Mouse (Mus musculus) CH12.LX (cell line): ENCODE data around the gene Ifi206. TPM values are rescaled to one million over a fixed set of nuclear protein-coding genes. Genes with fewer than 3 reads are reported as not detected.

ENCODE experiments used
- DNase-seq: peaks from one replicate; pipeline ENCODE4 v3.0.0-alpha.2; 2013; ENCODE audit errors: extremely low read depth
- H3K27ac ChIP-seq: 2 replicates; pipeline ENCODE4 v1.5.1; 2012; ENCODE audit warnings: low read depth, mild to moderate bottlenecking, control low read depth, moderate library complexity; ENCODE audit not compliant: insufficient read depth
- H3K27me3 ChIP-seq: replicated peaks from 2 replicates; pipeline ENCODE3; 2012; ENCODE audit warnings: inconsistent platforms
- H3K36me3 ChIP-seq, 2 experiments: replicated peaks in 1 of 2; 2 replicates each; pipeline versions ENCODE3 to v1.6.1; 2012; ENCODE audit warnings: inconsistent platforms in 1 of 2, low read length in 1 of 2, mild to moderate bottlenecking in 1 of 2, mixed read lengths in 1 of 2, moderate library complexity in 1 of 2; ENCODE audit not compliant: control insufficient read depth in 1 of 2, insufficient read depth in 1 of 2
- H3K4me1 ChIP-seq, 2 experiments: 2 replicates each; pipeline ENCODE4 v1.6.1; 2012; ENCODE audit warnings: inconsistent platforms in 1 of 2, moderate library complexity in 1 of 2; ENCODE audit not compliant: insufficient read depth in 2 of 2, control insufficient read depth in 1 of 2
- H3K4me2 ChIP-seq: 2 replicates; pipeline ENCODE4 v1.6.1; 2012; ENCODE audit warnings: low read depth, mild to moderate bottlenecking, control low read depth; ENCODE audit not compliant: poor library complexity, insufficient read depth, severe bottlenecking
- H3K4me3 ChIP-seq, 3 experiments: fragments of 150-350 bp in 1 of 3; sonication (generic) in 1 of 3; replicated peaks in 1 of 3; 2 replicates each; pipeline versions ENCODE3 to v1.5.1; 2011 to 2012; ENCODE audit warnings: low read depth in 2 of 3, low read length in 2 of 3, mild to moderate bottlenecking in 2 of 3, moderate library complexity in 2 of 3, control low read depth in 1 of 3, improper control_type of control experiment in 1 of 3, inconsistent platforms in 1 of 3, mixed read lengths in 1 of 3; ENCODE audit not compliant: poor library complexity in 1 of 3
- H3K79me2 ChIP-seq: replicated peaks from 2 replicates; pipeline ENCODE4 v1.6.1; 2012; ENCODE audit warnings: mild to moderate bottlenecking, moderate library complexity; ENCODE audit not compliant: control insufficient read depth, poor library complexity, insufficient read depth, severe bottlenecking; ENCODE audit errors: extremely low read depth
- H3K9ac ChIP-seq: 2 replicates; pipeline ENCODE4 v1.6.1; 2012; ENCODE audit warnings: low read depth, mild to moderate bottlenecking, control low read depth, moderate library complexity; ENCODE audit not compliant: insufficient read depth
- H3K9me3 ChIP-seq: replicated peaks from 2 replicates; pipeline ENCODE3; 2012; ENCODE audit warnings: low read length, inconsistent platforms, mixed read lengths
- BHLHE40 ChIP-seq: IDR thresholded peaks from 2 replicates; pipeline ENCODE4 v1.6.1; 2011; ENCODE audit warnings: mild to moderate bottlenecking, low read depth, low read length, improper control_type of control experiment
- CHD1 ChIP-seq: IDR thresholded peaks from 2 replicates; pipeline ENCODE4 v1.6.1; 2012; ENCODE audit warnings: low read depth, low read length, improper control_type of control experiment, inconsistent platforms
- CTCF ChIP-seq, 2 experiments: IDR thresholded peaks in 1 of 2; conservative IDR thresholded peaks in 1 of 2; 2 replicates each; pipeline ENCODE4 v1.5.1; 2011 to 2012; ENCODE audit warnings: low read depth in 2 of 2, low read length in 2 of 2, improper control_type of control experiment in 1 of 2, inconsistent platforms in 1 of 2, mild to moderate bottlenecking in 1 of 2, moderate library complexity in 1 of 2
- ELF1 ChIP-seq: IDR thresholded peaks from 2 replicates; pipeline ENCODE4 v1.6.1; 2014; ENCODE audit warnings: low read depth, mild to moderate bottlenecking, inconsistent platforms, low read length, improper control_type of control experiment
- EP300 ChIP-seq: IDR thresholded peaks from 2 replicates; pipeline ENCODE4 v1.6.1; 2011; ENCODE audit warnings: low read length, improper control_type of control experiment
- ETS1 ChIP-seq: conservative IDR thresholded peaks from 2 replicates; pipeline ENCODE4 v1.6.1; 2012; ENCODE audit warnings: low read depth, mild to moderate bottlenecking, inconsistent platforms, low read length, improper control_type of control experiment, moderate library complexity
- GABPA ChIP-seq: IDR thresholded peaks from 2 replicates; pipeline ENCODE4 v1.6.1; 2012; ENCODE audit warnings: low read depth, low read length, improper control_type of control experiment, inconsistent platforms; ENCODE audit not compliant: insufficient replicate concordance
- IRF4 ChIP-seq: IDR thresholded peaks from 2 replicates; pipeline ENCODE4 v1.6.1; 2014; ENCODE audit warnings: low read depth, mild to moderate bottlenecking, inconsistent platforms, low read length, improper control_type of control experiment
- JUN ChIP-seq: IDR thresholded peaks from 2 replicates; pipeline ENCODE4 v1.6.1; 2011; ENCODE audit warnings: low read depth, mild to moderate bottlenecking, low read length, improper control_type of control experiment, moderate library complexity; ENCODE audit not compliant: insufficient read depth
- JUND ChIP-seq: conservative IDR thresholded peaks from 2 replicates; pipeline ENCODE4 v1.6.1; 2011; ENCODE audit warnings: low read depth, low read length, improper control_type of control experiment
- MAX ChIP-seq: IDR thresholded peaks from 2 replicates; pipeline ENCODE4 v1.6.1; 2011; ENCODE audit warnings: low read length, improper control_type of control experiment
- MAZ ChIP-seq: IDR thresholded peaks from 2 replicates; pipeline ENCODE4 v1.6.1; 2012; ENCODE audit warnings: low read depth, mild to moderate bottlenecking, inconsistent platforms, low read length, improper control_type of control experiment, moderate library complexity
- MEF2A ChIP-seq: IDR thresholded peaks from 2 replicates; pipeline ENCODE4 v1.6.1; 2014; ENCODE audit warnings: low read depth, mild to moderate bottlenecking, inconsistent platforms, low read length, improper control_type of control experiment, borderline replicate concordance
- MXI1 ChIP-seq: IDR thresholded peaks from 2 replicates; pipeline ENCODE4 v1.6.1; 2011; ENCODE audit warnings: mild to moderate bottlenecking, low read depth, low read length, improper control_type of control experiment
- MYC ChIP-seq: IDR thresholded peaks from 2 replicates; pipeline ENCODE4 v1.6.1; 2011; ENCODE audit warnings: low read depth, mild to moderate bottlenecking, improper control_type of control experiment, low read length
- NELFE ChIP-seq: IDR thresholded peaks from 2 replicates; pipeline ENCODE4 v1.6.1; 2011; ENCODE audit warnings: low read depth, low read length, improper control_type of control experiment
- NRF1 ChIP-seq: IDR thresholded peaks from 2 replicates; pipeline ENCODE4 v1.6.1; 2014; ENCODE audit warnings: low read depth, mild to moderate bottlenecking, inconsistent platforms, low read length, improper control_type of control experiment, moderate library complexity
- RAD21 ChIP-seq: IDR thresholded peaks from 2 replicates; pipeline ENCODE4 v1.6.1; 2011; ENCODE audit warnings: low read depth, mild to moderate bottlenecking, low read length, improper control_type of control experiment, moderate library complexity
- SIN3A ChIP-seq: IDR thresholded peaks from 2 replicates; pipeline ENCODE4 v1.6.1; 2012; ENCODE audit warnings: low read length, improper control_type of control experiment, inconsistent platforms
- SMC3 ChIP-seq: IDR thresholded peaks from 2 replicates; pipeline ENCODE4 v1.6.1; 2011; ENCODE audit warnings: low read depth, low read length, improper control_type of control experiment
- USF1 ChIP-seq: IDR thresholded peaks from 2 replicates; pipeline ENCODE4 v1.6.1; 2014; ENCODE audit warnings: low read depth, mild to moderate bottlenecking, inconsistent platforms, low read length, improper control_type of control experiment
- dilution Hi-C: fragments of 300-500 bp; cut with MboI; formaldehyde crosslinking; loops from 2 replicates; pipeline ENCODE4 v1.14.3; 2020; ENCODE audit warnings: low sequenced_read_pairs; ENCODE audit not compliant: extremely low pct_unique_long_range_greater_than_20kb, extremely low pct_ligation_motif_present
- in situ Hi-C: fragments of 300-500 bp; cut with MboI; formaldehyde crosslinking; loops from 3 replicates; pipeline ENCODE4 v1.14.3; 2019; ENCODE audit warnings: low sequenced_read_pairs, low pct_ligation_motif_present, low pct_unique_long_range_greater_than_20kb, mixed read lengths
- polyA plus RNA-seq: library from polyadenylated mRNA; unstranded; fragments of >175 nt; gene quantifications from 2 replicates; pipeline ENCODE4 v1.2.1, GENCODE M21; 2012; ENCODE audit warnings: low read depth; ENCODE audit not compliant: insufficient read length
- total RNA-seq, 2 experiments: library from RNA; depleted of rRNA; stranded (reverse); fragments of 300-350 nt in 1 of 2; fragments of >200 nt in 1 of 2; gene quantifications; 2 replicates each; pipeline ENCODE4 v1.2.3; 2012 to 2014

The Ifi206 gene
- total and polyA plus RNA-seq, 3 experiments = 0.56 TPM; not detected in 2

DNA sequence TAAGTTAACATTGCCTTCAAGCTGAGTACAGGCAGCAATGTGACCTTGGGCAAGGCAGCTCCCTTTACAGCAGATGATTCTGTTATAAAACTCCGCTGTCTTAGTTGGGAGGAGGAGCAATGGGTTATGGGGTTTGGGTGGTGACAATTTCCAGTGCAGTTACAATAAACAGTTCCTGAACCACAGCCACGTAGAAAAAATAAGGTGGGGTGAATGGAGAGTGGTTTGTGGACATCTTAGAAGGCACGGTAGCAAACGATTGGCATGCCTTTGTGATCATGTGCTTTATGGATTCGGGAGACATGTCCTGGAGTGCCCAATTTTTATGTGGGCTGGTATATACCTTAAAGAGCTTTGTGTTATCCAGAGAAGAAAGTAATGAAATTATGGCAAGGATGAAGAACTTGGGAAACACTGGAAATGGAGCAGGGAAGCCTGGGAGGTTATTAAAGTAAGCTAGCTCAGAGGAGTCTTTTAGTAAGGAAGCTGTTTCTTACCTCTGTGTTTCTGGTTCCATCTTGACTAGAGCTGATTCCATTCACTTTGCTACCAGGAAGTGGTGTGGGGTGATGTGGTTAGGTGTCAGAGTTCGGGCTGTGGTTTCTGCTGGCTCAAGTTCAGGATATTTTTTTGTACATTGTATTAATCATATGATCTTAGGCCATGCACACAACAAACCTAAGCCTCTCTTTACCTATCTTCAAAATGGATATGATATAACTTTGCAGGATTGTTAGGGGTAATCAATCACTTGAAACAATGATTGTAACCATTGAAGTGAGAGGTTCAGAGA is 53.5 kb downstream of the Ifi206 start:
- in situ Hi-C loops (no loop called here), dilution Hi-C loops (no loop called here)
- Histone ChIP-seq H3K4me2 (peak overlapping the region; percentile 26; the same call in 1 of the 2 replicates), H3K79me2 (peaks cover 75% of the 10 kb centered on the region), H3K36me3 (peaks cover 17 to 48% of the 10 kb centered on the region in 2 experiments), H3K9ac (no peak overlapping the region), H3K9me3 (no peaks in the 10 kb centered on the region), H3K27me3 (no peaks in the 10 kb centered on the region), H3K27ac (no peak overlapping the region), H3K4me1 (peaks cover 26 to 78% of the 10 kb centered on the region in 2 experiments), H3K4me3 (no peak overlapping the region)
- peak; percentile 29; the same call in 1 of the 2 replicates for TF ChIP-seq ELF1
- TF ChIP-seq EP300 = peak; percentile 18; the same call in 1 of the 2 replicates
- TF ChIP-seq JUN = no peak
- DNase-seq = no peak

DNA sequence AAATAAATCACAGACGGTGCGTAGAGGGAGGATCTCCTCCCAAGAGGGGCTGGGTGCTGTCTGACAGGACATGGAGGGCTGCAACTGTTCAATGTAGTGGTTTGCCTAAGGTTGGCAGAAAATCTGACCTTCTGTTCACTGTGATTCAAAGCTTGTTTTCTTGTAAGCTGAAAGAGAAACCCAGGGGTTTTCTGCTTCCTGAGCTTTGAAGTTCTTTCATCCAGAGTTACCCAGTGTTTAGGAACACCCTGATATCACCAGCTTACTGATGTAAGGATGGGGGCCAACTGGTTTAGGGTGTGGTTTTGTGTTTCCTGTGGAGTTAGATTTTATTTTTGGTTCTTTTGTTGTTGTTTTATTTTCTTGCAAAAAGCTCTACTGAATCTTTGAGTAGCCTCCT is 58.4 kb downstream of the Ifi206 start:
- no peak for DNase-seq
- Histone ChIP-seq H3K9ac (no peak overlapping the region), H3K4me1 (peaks cover 42 to 82% of the 10 kb centered on the region in 2 experiments), H3K9me3 (no peaks in the 10 kb centered on the region), H3K27me3 (no peaks in the 10 kb centered on the region), H3K27ac (no peak overlapping the region), H3K4me2 (no peak overlapping the region), H3K36me3 (peaks cover 21 to 62% of the 10 kb centered on the region in 2 experiments), H3K79me2 (peaks cover 84% of the 10 kb centered on the region), H3K4me3 (no peak overlapping the region)
- dilution Hi-C loops (no loop called here), in situ Hi-C loops (no loop called here)
- TF ChIP-seq USF1 (no peak), CTCF (conservative IDR thresholded peaks at IDR 0.05 in 1 of 2, IDR thresholded peaks at IDR 0.05 in 1 of 2; ENCODE audit: low read depth in 2 of 2, low read length in 2 of 2) (no peak), NELFE (no peak)

- peak; percentile 86 for DNase-seq
- Histone ChIP-seq H3K36me3 (peaks cover 16 to 50% of the 10 kb centered on the region in 2 experiments), H3K79me2 (peaks cover 85% of the 10 kb centered on the region), H3K27me3 (no peaks in the 10 kb centered on the region), H3K4me1 (peaks cover 38 to 83% of the 10 kb centered on the region in 2 experiments), H3K4me3 (no peak overlapping the region), H3K4me2 (peak overlapping the region; percentile 34), H3K9me3 (no peaks in the 10 kb centered on the region), H3K9ac (0 out of 2 replicates have a peak overlapping the region, but pooled peaks have one; percentile 12), H3K27ac (peak overlapping the region; percentile 53)
- dilution Hi-C loops = no loop called here
- in situ Hi-C loops = no loop called here
- TF ChIP-seq GABPA (no peak), CHD1 (no peak; the same call in 1 of the 2 replicates), MYC (peak; percentile 72), RAD21 (peak; percentile 64), SIN3A (0 out of 2 replicates have a peak, but pooled peaks have one; percentile 7), MEF2A (peak; percentile 56; the same call in 1 of the 2 replicates), BHLHE40 (peak; percentile 34; the same call in 1 of the 2 replicates), ETS1 (peak; percentile 69; the same call in 1 of the 2 replicates), EP300 (peak; percentile 92), MAX (0 out of 2 replicates have a peak, but pooled peaks have one; percentile 53), NRF1 (0 out of 2 replicates have a peak, but pooled peaks have one; percentile 20), IRF4 (peak; percentile 89), JUND (0 out of 2 replicates have a peak, but pooled peaks have one; percentile 33), MXI1 (peak; percentile 46; the same call in 1 of the 2 replicates), CTCF (conservative IDR thresholded peaks at IDR 0.05 in 1 of 2, IDR thresholded peaks at IDR 0.05 in 1 of 2; ENCODE audit: low read depth in 2 of 2, low read length in 2 of 2) (peak; percentile 40 to 76), MAZ (no peak), SMC3 (peak; percentile 56)
These were observed 60.7 kb downstream of the Ifi206 start for GRCm38 (mm10) chr1:173429995-173430699.
